Mouse (Mus musculus) testis, adult 2 months (tissue): ENCODE results near the gene Snx29. TPM values are rescaled to one million over a fixed set of nuclear protein-coding genes. Genes with fewer than 3 reads are reported as not detected.

Experiments used
- H3K27ac ChIP-seq: fragments of 200-500 bp; 2 replicates; pipeline ENCODE4 v1.5.1; 2012; ENCODE audit warnings: low read depth, low read length; ENCODE audit not compliant: control insufficient read depth, insufficient read depth
- H3K27me3 ChIP-seq: fragments of 200-500 bp; 2 replicates; pipeline ENCODE4 v1.6.1; 2012; ENCODE audit warnings: mild to moderate bottlenecking, low read length, moderate library complexity; ENCODE audit not compliant: control insufficient read depth, insufficient read depth
- H3K36me3 ChIP-seq: fragments of 200-500 bp; 2 replicates; pipeline ENCODE4 v1.6.1; 2012; ENCODE audit warnings: mild to moderate bottlenecking, low read length; ENCODE audit not compliant: control insufficient read depth, insufficient read depth
- H3K4me1 ChIP-seq: fragments of 200-500 bp; 2 replicates; pipeline ENCODE4 v1.6.1; 2012; ENCODE audit warnings: low read length; ENCODE audit not compliant: control insufficient read depth, insufficient read depth
- H3K4me3 ChIP-seq: fragments of 200-500 bp; 2 replicates; pipeline ENCODE4 v1.5.1; 2012; ENCODE audit warnings: low read depth, mild to moderate bottlenecking, low read length, moderate library complexity, mixed read lengths; ENCODE audit not compliant: control insufficient read depth
- CTCF ChIP-seq: fragments of 200-500 bp; IDR thresholded peaks from 2 replicates; pipeline ENCODE4 v1.5.1; 2012; ENCODE audit warnings: low read depth, mild to moderate bottlenecking, inconsistent platforms, low read length, moderate library complexity; ENCODE audit not compliant: control insufficient read depth, insufficient read depth, insufficient replicate concordance
- POLR2A ChIP-seq: fragments of 200-500 bp; IDR thresholded peaks from 2 replicates; pipeline ENCODE4 v1.6.1; 2012; ENCODE audit warnings: low read depth, mild to moderate bottlenecking, inconsistent platforms, low read length, moderate library complexity; ENCODE audit not compliant: control insufficient read depth
- polyA plus RNA-seq: library from polyadenylated mRNA; depleted of rRNA; stranded (reverse); fragments of >200 nt; gene quantifications from 2 replicates; pipeline ENCODE4 v1.2.3, GENCODE M21; 2012

The Snx29 gene
- polyA plus RNA-seq, 1 experiment, result 6.1 TPM

DNA sequence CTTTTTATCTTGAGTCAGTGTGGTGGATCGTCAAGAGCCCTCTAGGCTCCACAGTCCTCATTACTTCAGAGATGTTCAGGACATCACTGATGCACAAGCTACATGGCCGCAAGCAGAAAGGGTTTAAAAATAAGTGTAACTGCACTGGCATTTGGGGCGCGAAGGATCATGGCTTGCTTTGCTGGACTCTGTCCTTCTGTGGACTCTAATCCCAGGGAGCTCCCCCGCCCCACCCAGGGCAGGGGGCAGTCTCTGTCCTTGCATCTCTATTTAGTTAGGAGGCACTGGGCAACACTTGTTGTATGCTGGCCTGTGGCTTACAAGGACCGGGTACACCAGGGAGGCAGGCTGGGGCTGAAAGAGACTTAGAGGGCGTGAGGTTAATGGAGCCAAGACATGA lies 419.6 kb downstream of the Snx29 start:
- Histone ChIP-seq H3K27ac (no peak overlapping the region), H3K36me3 (no peaks in the 10 kb centered on the region), H3K4me1 (no peaks in the 10 kb centered on the region), H3K4me3 (no peak overlapping the region), H3K27me3 (no peaks in the 10 kb centered on the region)
- no peak for TF ChIP-seq CTCF
- no peak for TF ChIP-seq POLR2A

DNA sequence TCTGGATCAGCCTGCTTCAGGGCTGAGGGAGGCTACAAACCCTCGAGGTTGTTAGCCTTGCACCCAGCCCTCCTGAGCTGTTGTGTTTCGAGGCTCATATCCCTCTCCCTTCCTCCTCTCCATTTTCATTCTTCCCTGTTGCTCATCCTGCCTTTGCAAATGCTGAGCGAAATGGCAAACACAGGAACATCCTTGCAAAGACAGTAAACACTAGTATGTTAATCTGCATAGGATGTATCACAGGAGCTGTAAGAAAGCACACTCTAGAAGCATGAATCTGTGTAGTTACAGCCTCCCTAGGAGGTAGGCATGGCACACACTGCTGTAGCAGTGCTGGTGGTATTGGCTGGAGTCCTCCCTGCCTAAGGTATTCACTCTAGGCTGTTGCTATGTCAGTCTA lies 420.3 kb downstream of the Snx29 start:
- TF ChIP-seq POLR2A, result no peak
- TF ChIP-seq CTCF, result no peak
- H3K36me3 ChIP-seq, result no peaks in the 10 kb centered on the region
- no peak overlapping the region for H3K4me3 ChIP-seq
- H3K27ac ChIP-seq, result no peak overlapping the region
- no peaks in the 10 kb centered on the region for H3K4me1 ChIP-seq
- no peaks in the 10 kb centered on the region for H3K27me3 ChIP-seq

DNA sequence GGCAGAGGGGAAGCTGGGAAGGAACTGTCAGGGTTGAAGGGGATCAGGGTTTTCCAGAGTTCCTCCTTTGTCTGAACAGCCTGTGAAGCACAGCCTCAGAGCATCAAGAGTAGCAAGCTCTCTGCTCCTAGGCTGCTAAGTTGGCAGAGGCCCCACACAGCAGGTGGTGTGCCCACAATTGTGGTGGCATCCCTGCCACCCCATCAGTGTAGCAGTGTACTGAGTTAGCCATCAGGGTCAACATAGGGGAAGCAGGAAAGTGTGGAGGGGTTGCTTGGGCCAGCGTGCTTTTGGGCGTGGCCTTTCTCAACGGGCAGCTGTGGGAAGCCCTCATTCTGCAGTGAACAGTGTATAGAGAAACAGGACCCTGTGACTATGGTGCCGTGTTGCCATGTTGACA lies 421.0 kb downstream of the Snx29 start:
- no peak overlapping the region for H3K4me3 ChIP-seq
- no peaks in the 10 kb centered on the region for H3K36me3 ChIP-seq
- H3K27me3 ChIP-seq, result no peaks in the 10 kb centered on the region
- no peak overlapping the region for H3K27ac ChIP-seq
- no peaks in the 10 kb centered on the region for H3K4me1 ChIP-seq
- TF ChIP-seq POLR2A (no peak), CTCF (no peak)

DNA sequence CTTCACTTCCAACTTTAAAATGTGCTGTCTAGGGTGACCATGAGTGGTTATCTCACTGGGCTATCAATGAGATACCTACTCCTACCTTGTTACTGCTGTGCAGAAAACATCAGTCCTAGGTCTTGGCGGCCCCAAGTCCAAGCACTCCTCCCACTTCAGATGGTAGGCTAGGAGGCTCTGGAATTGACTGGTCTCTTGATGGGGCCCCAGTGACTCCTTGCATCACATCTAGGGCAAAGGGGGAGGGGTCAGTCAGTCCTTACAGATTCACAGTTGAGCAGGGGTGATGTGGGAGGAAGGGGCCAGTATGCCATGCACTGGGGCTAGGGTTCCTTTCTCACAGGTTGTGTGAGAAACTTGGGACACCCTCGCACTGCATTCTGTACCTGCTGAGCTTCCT lies 423.3 kb downstream of the Snx29 start:
- Histone ChIP-seq H3K27me3 (no peaks in the 10 kb centered on the region), H3K4me3 (no peak overlapping the region), H3K4me1 (no peaks in the 10 kb centered on the region), H3K27ac (no peak overlapping the region), H3K36me3 (no peaks in the 10 kb centered on the region)
- no peak for TF ChIP-seq CTCF
- TF ChIP-seq POLR2A, result no peak

DNA sequence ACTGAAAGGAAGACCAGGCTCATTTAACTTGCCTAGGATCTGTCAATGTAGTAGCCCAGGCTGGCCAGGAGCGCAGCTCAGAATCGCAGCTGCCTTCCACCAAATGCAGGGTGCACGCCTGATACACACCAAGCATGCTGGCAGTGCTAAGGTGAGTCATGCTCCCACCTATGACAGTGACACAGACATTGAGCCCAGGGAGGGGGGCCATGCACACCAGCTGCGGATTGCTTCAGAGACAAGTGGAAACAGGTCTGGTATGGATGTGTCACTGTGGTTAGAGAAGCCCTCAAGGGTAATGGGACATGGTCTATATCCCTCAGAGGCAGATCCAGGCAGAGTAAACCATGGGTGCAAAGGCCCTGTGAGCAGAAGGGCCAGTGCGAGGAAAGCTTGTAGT lies 425.2 kb downstream of the Snx29 start:
- no peak for TF ChIP-seq POLR2A
- no peak for TF ChIP-seq CTCF
- H3K4me1 ChIP-seq, result no peaks in the 10 kb centered on the region
- H3K27ac ChIP-seq, result no peak overlapping the region
- no peaks in the 10 kb centered on the region for H3K27me3 ChIP-seq
- no peaks in the 10 kb centered on the region for H3K36me3 ChIP-seq
- H3K4me3 ChIP-seq, result no peak overlapping the region

DNA sequence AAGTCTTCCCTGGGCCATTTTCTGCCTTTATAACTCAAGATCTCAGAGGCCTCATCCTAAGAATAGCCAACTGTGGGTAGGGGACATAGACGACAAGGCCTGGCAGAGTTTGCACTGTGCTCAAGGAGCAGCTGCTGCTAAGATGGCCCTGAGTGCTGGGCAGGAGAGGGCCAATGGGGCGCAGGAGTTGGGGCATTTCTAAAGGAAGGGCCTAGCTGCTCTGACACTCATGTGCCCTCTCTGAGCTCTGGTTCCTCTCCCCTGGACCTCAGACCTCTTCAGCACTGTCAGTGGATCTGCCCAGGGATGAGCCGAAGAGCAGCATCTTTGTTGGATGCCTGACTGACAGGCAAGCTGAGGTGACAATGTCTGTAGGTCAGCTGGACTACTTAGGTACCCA lies 426.4 kb downstream of the Snx29 start:
- Histone ChIP-seq H3K4me1 (no peaks in the 10 kb centered on the region), H3K36me3 (no peaks in the 10 kb centered on the region), H3K4me3 (no peak overlapping the region), H3K27me3 (no peaks in the 10 kb centered on the region), H3K27ac (no peak overlapping the region)
- TF ChIP-seq POLR2A (no peak), CTCF (no peak)

DNA sequence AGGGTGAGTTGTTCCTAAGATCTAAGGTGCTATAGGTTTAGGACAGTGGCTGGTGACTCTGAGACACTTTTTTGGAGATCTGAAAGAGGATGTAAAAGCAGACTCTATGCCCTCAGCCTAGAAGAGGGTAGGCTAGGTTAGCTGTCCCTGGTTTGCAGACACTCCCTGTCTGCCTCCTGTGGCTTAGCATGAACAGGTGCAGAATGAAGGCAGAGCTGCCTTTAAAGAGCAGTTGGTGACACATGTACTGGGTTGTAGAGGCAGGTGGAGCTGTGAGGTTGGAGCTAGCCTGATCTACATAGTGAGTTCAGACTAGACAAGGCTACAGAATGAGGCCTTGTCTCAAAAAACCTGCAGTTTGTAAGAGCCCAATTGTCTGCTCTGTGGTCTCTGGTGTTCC lies 427.9 kb downstream of the Snx29 start:
- TF ChIP-seq CTCF, result no peak
- TF ChIP-seq POLR2A, result no peak

DNA sequence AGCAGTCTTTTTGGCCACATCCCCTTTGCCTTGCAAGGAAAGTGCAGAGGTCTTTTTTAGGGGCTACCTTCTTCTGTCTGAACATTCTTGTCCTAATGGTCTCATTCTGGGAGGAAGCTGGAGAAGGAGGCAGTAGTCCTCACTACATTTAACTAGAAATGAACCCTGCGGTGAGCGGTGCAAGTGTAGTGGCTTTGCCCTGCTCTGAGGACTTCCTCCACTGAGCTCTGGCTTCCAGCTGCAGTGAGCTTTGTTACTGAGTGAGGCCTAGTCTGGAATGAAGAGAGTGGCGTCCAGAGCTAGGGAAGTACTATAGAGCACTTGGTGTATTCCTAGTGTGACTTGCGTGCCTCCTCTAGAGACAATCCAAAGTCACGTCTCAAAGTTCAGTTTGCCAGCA lies 429.8 kb downstream of the Snx29 start:
- Histone ChIP-seq H3K4me1 (no peaks in the 10 kb centered on the region), H3K27me3 (no peaks in the 10 kb centered on the region), H3K27ac (no peak overlapping the region), H3K4me3 (no peak overlapping the region), H3K36me3 (no peaks in the 10 kb centered on the region)
- no peak for TF ChIP-seq CTCF
- no peak for TF ChIP-seq POLR2A

More for the DNA sequence above, 427.9 kb downstream of the Snx29 start:
- no peak overlapping the region for H3K27ac ChIP-seq
- H3K36me3 ChIP-seq, result no peaks in the 10 kb centered on the region
- no peak overlapping the region for H3K4me3 ChIP-seq
- no peaks in the 10 kb centered on the region for H3K27me3 ChIP-seq
- H3K4me1 ChIP-seq, result no peaks in the 10 kb centered on the region
